Mouse (Mus musculus): Measurements from ENCODE around the gene Asb18. TPM values are rescaled to one million over a fixed set of nuclear protein-coding genes. Genes with fewer than 3 reads are reported as not detected.

The Asb18 gene
- polyA plus RNA-seq (2017; shearing (Covaris generic)), result not detected

DNA sequence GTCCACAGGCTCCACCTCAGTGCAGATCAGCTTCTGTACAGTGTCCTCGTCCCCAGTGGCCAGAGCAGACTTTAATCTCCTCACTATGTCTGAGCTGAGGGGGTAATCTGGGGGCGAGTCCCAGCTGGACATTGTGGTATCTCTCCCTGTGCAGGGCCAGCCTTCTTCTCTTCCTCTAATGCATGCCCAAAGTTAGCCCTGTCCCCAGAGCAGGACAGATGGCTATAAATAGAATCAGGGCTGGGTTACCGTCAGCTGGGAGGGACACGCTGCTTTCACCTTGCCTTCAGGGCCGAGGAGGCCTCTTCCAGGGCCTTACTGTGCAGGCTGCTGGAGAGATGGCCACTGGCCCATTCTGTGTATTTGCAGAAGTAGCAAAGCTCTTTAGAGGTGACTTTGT, at the start of gene Asb18:
Gene Asb18 (minus strand): TSS at position 221 of the 400 bp plus-strand sequence.
- ATAC-seq, result no peak

DNA sequence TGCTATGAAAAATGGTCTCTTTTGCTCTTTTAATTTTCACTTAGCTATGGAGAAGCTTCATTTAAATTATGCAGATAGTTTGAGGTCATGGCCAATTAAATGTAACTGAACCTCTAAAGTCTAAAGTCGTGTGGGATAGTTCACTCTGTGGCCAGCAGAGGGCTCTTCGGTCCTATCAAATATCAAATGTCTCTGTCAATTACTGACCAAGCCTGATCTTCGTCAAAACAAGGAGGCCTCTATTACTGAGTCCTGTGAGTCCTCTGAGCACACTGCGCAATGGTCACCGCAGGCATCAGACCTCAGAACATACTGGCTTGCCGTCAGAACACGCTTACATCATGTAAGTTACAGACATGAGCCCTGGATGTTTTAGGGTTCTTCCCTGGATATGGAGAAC, 46.1 kb upstream of the Asb18 start:
- no peak for ATAC-seq

DNA sequence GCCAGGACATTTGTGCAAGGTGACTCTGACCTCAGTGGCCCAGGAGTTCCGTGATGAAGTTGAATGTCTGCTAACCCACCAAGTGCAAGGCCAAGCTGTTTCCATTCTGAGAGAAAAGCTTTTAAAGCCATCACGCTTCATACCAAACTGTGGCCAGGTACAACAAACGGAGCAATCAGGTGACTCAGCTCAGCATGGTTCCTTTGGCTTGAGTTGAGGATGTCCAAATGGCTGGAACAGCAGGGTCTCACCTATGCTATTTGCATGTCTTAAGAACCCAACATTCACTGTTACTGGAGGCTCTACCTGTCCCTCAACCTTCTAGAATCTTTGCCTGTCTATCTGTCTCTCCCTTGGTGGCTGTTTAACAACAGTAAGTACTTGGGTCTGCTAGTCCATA, 45.6 kb upstream of the Asb18 start:
- no peak for ATAC-seq

DNA sequence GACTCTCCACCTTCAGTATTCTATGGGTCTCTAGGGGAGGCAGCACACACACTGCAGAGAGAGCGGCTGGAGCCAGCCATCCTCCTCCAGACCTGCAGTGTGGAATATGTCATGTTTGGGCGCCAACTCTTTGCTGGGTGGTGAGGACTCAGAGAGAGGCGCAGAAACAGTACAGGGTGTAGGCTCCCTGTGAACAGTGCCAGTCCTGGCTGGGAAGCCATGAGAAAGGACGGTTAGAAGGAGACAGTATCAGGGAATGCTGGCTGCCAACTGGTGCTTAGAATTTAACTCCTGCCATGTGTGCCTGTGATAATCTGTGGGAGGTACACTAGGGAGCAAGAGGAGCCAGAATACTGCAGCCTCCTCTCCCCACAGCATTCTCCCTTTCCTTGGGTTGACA, 40.5 kb upstream of the Asb18 start:
- no peak for ATAC-seq

DNA sequence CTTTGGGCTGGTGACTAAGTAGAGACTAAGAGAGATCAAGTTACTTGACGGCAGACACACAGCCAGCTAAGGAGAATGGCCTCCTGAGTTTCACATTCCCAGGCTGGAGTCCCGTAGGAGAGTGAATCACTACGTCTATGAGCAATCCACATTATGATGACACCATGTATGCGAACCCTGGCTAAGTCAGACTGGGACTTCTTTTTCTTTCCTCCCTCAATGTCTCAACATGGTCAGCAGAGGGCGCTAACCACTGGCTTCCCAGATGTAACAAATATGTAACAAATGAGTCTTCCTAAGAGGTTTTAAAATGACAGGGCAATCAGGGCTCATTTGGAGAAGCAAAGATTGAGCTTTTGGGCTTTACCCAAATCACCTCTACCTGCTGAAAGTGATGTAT, 36.9 kb upstream of the Asb18 start:
- ATAC-seq, result no peak

DNA sequence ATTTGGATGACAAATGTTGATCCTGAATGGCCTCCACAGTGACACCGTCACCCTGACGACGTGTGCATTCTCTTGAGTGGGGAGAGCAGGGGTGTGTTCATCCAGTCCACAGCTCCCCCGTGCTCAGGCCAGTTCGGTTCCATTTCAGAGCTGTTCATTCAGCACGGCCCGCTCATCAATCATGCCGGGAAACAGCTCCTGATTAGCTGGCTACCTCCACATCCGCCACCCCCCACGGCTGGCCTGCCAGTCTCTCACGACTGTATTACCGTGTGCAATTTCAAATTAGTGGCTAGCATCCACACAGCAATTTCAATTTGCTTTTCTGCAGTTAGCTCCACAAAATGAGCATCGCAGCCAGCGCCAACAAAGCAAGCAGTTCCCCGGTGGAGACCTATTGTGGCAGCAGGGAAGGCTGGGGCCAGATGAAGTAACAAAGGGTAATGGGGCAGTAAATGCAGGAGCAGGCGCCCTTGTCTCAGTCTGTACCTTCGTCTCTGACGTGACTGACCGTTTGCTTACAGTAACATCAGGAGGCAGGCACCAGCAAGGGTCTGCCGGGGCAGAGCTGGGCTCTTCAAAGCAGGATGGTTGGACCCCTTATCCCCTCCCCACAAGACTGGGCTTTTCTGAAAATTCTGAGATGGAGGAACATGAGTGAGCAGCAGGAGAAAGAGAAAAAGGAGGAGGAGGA, 35.7 kb upstream of the Asb18 start:
- no peak for ATAC-seq

DNA sequence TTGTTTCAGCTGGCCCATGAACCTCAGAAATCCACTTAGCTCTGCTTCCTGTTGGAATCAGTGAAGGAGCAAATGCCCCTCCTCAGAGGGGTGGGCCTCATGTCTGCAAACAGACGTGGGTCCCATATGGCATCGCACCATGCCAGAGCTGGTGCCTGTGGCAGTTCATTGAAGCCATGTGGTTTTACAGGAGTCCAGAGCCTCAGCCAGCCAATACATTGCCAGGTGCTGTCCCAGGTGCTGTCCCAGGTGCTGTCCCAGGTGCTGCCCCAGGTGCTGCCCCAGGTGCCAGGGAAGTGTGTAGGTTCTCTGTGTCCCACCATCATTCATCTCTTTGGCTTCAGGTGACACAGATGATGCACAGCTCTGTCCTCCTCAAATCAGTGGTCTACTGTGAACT, 13.8 kb upstream of the Asb18 start:
- ATAC-seq, result no peak

DNA sequence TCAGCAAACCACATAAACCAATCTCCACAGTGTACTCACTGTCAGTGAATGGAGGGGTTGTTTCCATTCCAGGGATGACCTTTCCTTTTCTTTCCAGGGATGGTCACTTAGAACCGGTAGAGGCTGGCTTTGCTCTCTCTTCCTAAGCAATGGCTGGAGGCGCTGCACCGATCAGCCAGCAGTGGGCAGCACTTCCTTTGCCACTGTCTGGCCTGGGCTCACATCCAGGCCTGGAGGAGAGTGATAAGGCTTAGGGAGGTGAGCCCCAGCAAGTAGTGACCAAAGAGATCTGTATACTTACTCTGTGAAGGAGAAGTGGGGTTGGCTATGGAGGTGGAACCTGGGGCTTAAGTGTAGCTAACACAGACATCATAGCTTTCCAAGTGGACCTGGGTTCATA, 12.5 kb upstream of the Asb18 start:
- no peak for ATAC-seq

DNA sequence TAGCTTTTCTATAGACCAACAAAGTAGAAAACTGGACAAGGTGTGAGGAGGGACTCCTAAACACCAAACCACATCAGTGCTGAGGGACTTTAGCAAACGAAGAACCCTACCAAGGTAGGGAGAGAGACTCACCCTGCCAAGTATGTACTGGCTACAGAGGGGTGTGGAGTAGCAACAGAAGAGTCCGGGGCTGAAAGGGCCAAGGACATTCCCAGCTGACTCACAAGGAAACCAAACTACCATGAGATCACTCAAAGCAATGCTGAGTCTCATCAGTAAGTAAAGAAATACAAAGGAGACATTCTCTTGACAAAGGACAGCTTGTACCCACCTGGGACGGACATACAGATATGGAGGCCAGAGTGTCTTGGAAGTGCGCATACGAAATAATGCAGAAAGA, 5.9 kb upstream of the Asb18 start:
- ATAC-seq, result no peak

DNA sequence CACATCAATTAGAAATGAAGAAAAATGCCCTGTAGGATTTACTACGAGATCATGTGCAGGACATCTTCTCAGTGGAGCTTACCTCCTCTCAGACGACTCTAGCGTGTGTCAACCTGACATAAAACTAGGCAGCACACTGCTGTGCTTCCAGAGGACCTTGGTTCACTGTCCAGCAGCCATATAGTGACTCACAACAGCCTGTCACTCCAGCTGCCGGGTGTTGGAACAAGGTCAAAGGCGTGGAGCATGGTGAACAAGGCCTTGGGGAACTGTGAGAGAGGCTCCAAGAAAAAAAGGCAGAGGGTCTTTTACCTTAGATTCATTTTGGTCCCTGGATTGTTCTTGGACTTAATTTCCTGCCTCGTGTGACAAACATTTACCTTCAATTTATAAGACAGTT, 3.6 kb upstream of the Asb18 start:
- no peak for ATAC-seq

DNA sequence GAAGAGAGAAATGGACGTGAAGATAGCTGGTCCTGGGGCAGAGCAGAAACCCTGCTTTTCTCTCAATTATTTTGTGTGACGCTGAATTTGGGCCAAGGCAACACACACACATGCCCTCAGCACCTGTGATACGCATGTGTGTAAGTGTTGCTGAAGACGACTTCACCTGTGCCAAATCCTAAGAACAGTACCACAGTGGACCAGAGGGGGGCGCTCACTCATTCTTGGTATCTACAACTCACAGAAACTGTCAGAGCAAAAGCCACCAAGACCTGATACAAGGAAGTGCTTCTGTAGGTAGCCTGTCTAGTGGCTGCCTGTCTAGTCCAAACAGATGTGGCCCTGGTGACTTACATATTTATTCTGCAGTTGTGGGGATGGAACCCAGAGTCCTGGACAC, 1.2 kb downstream of the Asb18 start:
- ATAC-seq, result no peak

DNA sequence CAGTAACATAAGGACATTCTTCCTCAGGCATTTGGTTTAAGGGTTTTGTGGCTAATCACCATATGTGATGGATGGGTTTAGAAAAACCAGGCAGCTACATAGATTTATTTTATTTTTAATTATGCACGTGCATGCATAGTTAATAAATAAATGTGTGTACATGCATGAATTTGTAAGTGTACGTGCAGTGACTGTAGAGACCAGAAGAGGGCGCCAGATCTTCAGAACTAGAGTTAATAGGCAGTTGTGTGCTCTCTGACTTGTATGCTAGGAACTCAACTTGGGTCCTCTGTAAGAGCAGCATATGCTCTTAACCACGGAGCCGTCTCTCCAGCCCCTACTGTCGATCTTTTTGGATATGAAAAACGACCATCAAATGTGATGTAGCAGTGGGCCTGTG, 1.6 kb downstream of the Asb18 start:
- ATAC-seq, result no peak

DNA sequence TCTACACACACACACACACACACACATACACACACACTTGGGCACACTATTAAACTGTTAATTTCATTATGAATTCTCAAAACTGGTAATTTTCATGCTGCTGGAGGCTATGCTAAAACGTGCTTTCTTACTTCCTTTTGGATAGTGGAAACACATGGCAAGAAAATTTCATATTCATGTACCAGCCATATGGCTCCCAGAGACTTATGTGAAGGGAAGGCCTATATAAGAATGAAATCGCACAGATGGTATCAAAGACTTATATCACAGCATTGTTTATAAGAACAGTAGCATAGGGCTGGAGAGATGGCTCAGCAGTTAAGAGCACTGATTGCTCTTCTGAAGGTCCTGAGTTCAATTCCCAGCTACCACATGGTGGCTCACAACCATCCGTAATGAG, 2.3 kb downstream of the Asb18 start:
- no peak for ATAC-seq

DNA sequence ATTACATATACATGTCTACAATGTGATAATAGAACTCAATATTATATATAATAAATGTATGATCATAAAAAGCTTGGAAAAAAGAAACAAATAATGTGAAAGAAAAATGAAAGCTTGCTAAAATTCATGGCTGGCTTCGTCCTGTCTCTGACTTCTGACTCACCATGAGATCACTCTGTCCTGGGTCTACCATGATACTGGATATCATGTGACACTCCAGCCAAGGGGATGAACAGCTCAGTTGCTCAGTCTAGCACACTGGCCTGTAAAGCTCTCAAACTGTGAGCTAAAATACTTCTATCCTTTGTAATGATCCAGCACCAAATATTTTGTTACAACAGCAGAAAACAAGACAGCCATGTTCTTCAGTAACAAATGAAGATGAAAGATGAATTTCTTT, 4.4 kb downstream of the Asb18 start:
- ATAC-seq, result no peak

DNA sequence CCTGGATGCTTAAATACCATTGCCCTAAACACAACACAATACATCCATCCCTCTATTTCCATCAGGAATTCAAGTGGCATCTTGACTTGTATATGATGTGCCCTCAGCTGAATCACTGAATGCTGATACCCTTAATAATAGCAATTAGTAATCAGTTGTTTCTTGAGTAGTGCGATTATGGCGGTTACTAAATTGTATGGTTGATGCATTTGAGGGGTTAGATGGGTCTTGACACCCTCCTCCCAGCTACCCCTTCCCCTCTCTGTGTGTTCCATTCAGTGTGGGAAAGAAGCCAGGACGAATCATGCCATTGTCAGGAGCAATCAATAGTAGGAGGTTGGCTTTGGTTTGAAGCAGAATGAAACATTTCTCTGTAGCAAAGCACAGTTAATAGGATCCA, 5.3 kb downstream of the Asb18 start:
- ATAC-seq, result no peak

DNA sequence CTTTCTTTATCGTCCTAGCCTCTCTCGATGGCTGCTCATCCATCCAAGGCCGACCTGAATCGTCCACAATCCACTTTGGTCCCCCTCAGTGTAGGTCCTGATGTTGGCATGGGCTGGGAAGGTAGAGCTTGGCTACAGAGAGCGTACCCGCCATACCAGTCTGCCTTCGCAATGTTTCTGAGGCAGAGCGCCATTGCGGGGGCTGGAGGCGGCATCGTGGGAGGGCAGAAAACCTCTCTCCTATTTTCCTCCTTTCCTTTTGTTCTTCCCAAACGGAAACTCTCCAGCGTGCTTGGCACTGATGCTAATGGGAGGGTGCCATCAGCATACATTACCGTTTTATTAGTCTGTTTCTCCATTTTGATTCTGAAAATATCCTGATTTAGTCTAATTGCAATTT, 7.8 kb downstream of the Asb18 start:
- no peak for ATAC-seq

DNA sequence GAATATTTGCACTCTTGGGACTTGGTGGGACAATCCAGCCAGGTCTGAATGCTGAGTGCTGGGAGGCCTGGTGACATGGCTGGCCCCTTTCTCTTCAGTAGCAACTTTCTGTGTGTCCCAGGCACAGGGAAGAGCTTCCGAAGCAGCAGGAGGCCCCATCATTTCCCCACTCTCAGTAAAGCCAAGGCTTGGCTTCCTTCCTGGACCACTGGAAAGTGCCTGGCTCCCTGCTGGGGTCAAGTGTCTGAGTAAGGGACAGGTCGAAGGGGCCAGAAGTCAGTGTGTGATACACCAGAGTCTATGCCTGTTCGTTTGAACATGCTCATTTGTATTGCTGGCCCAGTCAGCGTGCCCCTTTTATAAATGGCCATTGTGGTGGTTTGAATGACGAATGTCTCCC, 13.5 kb downstream of the Asb18 start:
- no peak for ATAC-seq

DNA sequence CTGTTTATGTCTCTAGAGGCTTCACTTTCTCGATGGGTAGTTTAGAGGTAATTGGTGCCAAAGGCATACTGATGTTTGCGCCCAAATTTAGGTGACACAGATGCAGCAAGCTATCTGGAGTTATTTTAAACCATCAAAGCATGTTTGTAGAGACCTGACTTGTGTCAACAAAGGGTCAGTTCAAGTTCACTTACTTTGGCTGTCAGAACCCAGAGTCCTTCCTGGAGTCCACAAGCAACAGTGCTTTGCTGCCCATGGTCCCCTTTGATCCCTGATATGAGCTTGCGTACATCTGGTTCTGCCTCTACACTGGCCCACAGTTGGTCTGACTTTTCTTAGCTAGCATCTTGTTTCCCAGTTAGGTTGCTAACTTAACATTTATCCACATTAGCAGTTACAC, 14.6 kb downstream of the Asb18 start:
- ATAC-seq, result no peak

DNA sequence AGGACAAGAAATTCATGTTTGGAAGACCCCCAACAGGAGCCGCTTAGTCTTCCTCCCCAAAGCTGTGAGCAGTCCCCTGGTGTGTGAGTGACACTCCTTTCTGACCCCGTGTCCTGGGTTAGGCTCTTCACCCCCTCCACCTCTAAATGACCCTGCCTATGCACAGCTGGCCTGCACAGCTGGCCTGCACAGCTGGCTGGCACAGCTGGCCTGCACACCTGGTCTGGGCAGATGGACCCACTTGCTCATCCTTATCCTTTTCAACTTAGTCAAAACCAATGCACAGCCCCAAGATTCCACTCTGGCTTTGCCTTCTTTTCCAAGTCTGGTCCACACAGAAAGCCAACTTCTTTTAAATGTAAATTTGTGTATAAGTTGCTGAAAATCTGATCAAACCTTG, 15.8 kb downstream of the Asb18 start:
- ATAC-seq, result no peak

DNA sequence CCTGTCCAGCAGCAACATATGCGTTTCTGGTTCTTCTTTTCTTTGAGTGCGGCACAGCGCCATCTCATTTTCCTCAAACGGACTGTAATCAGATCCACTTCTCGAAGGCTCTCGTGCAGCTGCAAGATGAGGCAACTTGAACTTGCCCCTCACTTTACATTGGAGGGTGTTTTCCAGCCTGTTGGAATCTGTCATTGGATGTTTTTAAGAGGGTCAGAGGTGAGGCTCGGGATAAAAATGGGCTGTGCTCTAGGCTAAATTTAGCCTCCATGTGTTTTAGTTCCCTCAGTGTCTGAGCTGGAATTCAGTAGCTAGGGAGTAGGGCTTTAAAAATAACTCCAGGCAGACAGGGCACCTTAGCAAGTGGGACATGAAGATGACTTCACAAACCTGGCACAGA, 16.4 kb downstream of the Asb18 start:
- ATAC-seq, result no peak

DNA sequence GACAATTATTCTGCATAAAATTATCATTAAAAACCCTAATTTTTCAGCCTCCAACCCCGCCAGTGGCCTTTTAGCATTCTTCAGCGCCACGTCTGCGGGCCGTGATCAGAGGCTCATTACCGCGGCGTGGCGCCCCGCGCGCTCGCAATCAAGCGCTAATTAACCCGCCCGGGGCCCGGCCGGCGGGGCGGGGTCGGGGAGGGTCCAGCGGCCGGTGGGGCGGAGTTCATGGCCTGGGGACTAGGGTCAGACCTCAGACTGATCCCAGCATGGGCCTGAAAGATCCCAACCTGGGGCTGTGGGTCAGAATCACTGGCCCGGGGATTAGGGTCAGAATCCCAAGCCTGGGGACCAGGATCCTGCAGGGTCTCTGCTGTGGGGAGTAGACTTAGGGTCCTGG, 22.2 kb downstream of the Asb18 start:
- no peak for ATAC-seq

DNA sequence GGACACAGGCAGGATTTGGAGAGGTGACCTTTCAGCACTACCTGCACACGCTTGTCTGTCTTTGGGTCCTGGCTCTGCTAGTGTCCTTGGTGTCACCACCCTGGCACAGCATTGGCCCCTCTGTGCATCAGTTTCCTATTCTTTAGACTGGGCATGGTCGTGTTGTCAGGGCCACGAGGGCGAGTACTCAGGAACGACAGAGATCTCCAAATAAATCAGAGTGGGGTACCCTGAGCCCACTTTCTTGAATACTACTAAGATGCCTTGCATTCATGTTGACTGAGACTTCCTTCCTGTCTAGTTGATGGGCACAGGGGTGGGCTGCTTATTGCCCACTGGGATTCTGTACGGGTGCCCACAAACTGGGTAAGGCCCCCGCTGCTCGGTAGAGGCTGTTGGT, 37.2 kb downstream of the Asb18 start:
- ATAC-seq, result no peak

DNA sequence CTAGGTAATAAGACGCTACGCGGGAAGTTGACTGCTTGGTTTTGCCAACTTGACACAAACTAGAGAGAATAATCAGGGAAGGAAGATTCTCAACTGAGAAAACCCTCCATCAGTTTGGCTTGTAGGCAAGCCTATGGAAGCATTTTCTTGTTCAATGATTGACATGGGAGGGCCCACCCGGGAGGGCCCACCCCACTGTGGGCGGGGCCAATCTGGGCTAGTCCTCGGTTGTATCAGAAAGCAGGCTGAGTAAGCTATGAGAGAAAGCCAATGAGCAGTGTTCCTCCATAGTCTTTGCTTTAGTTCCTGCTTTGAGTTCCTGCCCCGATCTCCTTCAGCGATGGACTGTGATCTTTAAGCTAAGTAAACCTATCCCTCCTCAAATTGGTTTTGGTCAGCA, 38.1 kb downstream of the Asb18 start:
- no peak for ATAC-seq

DNA sequence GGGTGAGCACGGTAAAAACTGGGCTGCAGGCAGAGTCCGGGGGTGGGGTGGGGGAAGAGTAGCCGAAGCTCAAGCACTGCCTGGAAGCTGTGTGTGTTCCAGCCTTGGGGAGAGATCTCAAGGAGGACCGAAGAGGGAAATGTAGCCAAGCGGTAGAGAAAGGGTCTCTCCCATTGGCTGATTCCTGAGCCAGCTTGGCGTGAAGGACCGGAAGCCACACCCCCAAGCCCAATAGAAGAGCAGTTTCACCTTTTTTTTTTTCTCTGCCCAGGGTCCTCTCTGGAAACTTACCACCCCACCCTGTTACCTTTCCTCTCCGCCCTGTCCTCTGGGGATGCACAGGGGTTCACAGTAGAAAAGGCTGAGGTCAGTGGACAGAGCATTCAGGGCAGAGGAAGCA, 39.9 kb downstream of the Asb18 start:
- ATAC-seq, result no peak

DNA sequence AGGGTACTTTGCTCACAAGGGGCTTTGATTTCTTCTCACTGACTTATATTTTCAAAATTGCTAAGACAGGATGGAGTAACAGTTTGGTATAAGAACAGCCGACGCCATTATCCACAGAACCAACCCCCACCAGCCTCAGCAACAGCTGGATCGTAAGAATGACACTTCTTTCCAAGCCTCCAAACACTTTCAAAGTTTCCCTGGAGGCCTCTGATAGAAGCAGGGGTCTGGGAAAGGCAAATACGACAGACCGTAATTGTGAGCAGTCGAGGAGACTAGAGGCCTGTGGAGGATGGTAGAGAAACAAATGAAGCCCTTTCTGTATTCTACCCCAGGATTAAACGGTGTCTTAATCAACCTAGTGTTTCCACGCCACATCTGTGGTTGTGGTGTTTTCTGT, 42.6 kb downstream of the Asb18 start:
- no peak for ATAC-seq

DNA sequence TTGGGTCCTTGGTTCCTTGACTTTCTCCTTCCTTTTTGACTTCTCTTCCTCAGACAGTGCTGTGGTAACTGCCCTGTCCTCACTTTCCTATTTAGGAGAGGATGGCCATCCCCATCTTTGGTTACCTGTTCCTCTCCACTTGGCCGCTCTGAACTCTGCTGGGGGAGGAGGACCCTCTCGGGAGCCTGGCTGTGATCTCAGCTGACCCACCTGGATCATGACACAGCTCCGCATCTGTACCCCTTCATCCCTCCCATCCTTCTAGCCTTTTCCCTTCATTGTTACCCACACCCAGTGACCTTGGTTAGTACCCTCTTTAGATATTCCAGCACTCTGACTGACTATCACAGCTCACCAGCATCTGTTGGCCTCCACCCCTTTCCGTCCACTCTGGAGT, 44.8 kb downstream of the Asb18 start:
- no peak for ATAC-seq

Data from activated CD4-positive, CD25-positive, alpha-beta regulatory T cell, adult 4 months (primary cell).